Mouse (Mus musculus) lung, embryonic 14.5 days (tissue): Measurements from ENCODE around the gene Atad2b. TPM values are rescaled to one million over a fixed set of nuclear protein-coding genes. Genes with fewer than 3 reads are reported as not detected.
"Not testable (repeated sequence)": the region's sequence is repeated elsewhere in the genome, so short reads cannot be mapped to it uniquely, and the experiment has no call there.

Experiments
- ATAC-seq: fragments of 200-750 bp; cut with Nextera tagmentation; 2 replicates; pipeline ENCODE4 v1.8.0; 2017; ENCODE audit warnings: mild to moderate bottlenecking, moderate TSS enrichment, moderate library complexity; ENCODE audit not compliant: insufficient read depth
- DNase-seq: peaks from one replicate; pipeline ENCODE4 v3.0.0-alpha.2; 2015
- H3K27ac ChIP-seq: fragments of 300-500 bp; sonication (generic); 2 replicates; pipeline ENCODE4 v1.5.1; 2014; ENCODE audit warnings: low read depth, mild to moderate bottlenecking, moderate library complexity
- H3K27me3 ChIP-seq: fragments of 300-500 bp; sonication (generic); 2 replicates; pipeline ENCODE4 v1.6.1; 2014; ENCODE audit warnings: low read length, control low read depth; ENCODE audit not compliant: insufficient read depth
- H3K36me3 ChIP-seq: fragments of 300-500 bp; sonication (generic); 2 replicates; pipeline ENCODE4 v1.6.1; 2014; ENCODE audit warnings: control low read depth; ENCODE audit not compliant: insufficient read depth
- H3K4me1 ChIP-seq: fragments of 300-500 bp; sonication (generic); 2 replicates; pipeline ENCODE4 v1.6.1; 2014; ENCODE audit warnings: antibody characterized with exemption, control low read depth; ENCODE audit not compliant: insufficient read depth
- H3K4me2 ChIP-seq: fragments of 300-500 bp; sonication (generic); 2 replicates; pipeline ENCODE4 v1.6.1; 2014; ENCODE audit warnings: mild to moderate bottlenecking
- H3K4me3 ChIP-seq: fragments of 300-500 bp; sonication (generic); 2 replicates; pipeline ENCODE4 v1.5.1; 2014; ENCODE audit warnings: low read depth, low read length
- H3K9ac ChIP-seq: fragments of 300-500 bp; sonication (generic); 2 replicates; pipeline ENCODE4 v1.6.1; 2014
- H3K9me3 ChIP-seq: fragments of 300-500 bp; sonication (generic); 2 replicates; pipeline ENCODE4 v1.6.1; 2016; ENCODE audit warnings: low read depth, low read length, control low read depth
- CTCF ChIP-seq: IDR thresholded peaks from 2 replicates; pipeline ENCODE4 v1.5.1; 2016; ENCODE audit warnings: antibody characterized with exemption, low read depth
- WGBS: fragments of 180-500 bp; shearing (Covaris S2); extraction: QIAGEN DNeasy Blood & Tissue Kit; methylation state at CpG from one replicate; pipeline ENCODE4 v1.1.7; 2014; 5-methylcytosine and 5-hydroxymethylcytosine counted together
- polyA plus RNA-seq: library from polyadenylated mRNA; unstranded; fragments of >200 nt; fragmentation: Nextera tagmentation; extraction: Ambion mirVana; gene quantifications from 2 replicates; pipeline ENCODE4 v1.2.1, GENCODE M21; 2014

The Atad2b gene
- polyA plus RNA-seq, 1 experiment from 2014 or later: 20.4 TPM

GRCm38 (mm10) chr12:4874161-4874927 lies 42.8 kb upstream of the Atad2b start, which contains the start of gene Mfsd2b:
Gene Mfsd2b, minus strand, starts transcription at chr12:4874359.
- TF ChIP-seq CTCF: no peak
- Histone ChIP-seq H3K9me3 (no peaks in the 10 kb centered on the region), H3K4me2 (peak within 1 kb of the TSS; percentile 64), H3K4me3 (peak within 1 kb of the TSS; percentile 32), H3K9ac (peak within 1 kb of the TSS; percentile 50), H3K27me3 (no peaks in the 10 kb centered on the region), H3K36me3 (no peaks in the 10 kb centered on the region), H3K27ac (peak within 1 kb of the TSS; percentile 38), H3K4me1 (peaks cover 5% of the 10 kb centered on the region)
- 2% methylated on average over 24 of the region's 24 CpGs for WGBS
- peak; percentile 90 for DNase-seq
- peak; percentile 94 for ATAC-seq

- no peak for TF ChIP-seq CTCF
- no peaks in the 10 kb centered on the region for H3K9me3 ChIP-seq
- 80% methylated on average over 8 of the region's 8 CpGs for WGBS
- H3K27me3 ChIP-seq: no peaks in the 10 kb centered on the region
- peaks cover 5% of the 10 kb centered on the region for H3K4me1 ChIP-seq
- no peak overlapping the region for H3K9ac ChIP-seq
- H3K4me3 ChIP-seq: no peak overlapping the region
- H3K4me2 ChIP-seq: no peak overlapping the region
- ATAC-seq: no peak
- H3K36me3 ChIP-seq: 0 out of 2 replicates have a peak, but pooled peaks cover 2% of the 10 kb centered on the region
- no peak overlapping the region for H3K27ac ChIP-seq
- DNase-seq: no peak
Measured at GRCm38 (mm10) chr12:4875623-4876022, 41.5 kb upstream of the Atad2b start.

GRCm38 (mm10) chr12:4878296-4878783 lies 38.8 kb upstream of the Atad2b start:
- Histone ChIP-seq H3K4me1 (peaks cover 5% of the 10 kb centered on the region), H3K27ac (no peak overlapping the region), H3K9me3 (no peaks in the 10 kb centered on the region), H3K4me3 (no peak overlapping the region), H3K36me3 (peaks cover 10% of the 10 kb centered on the region), H3K4me2 (no peak overlapping the region), H3K27me3 (no peaks in the 10 kb centered on the region), H3K9ac (no peak overlapping the region)
- WGBS: 79% methylated on average over 9 of the region's 9 CpGs
- no peak for TF ChIP-seq CTCF
- no peak for ATAC-seq
- no peak for DNase-seq

- ATAC-seq (no peak), DNase-seq (peak; percentile 27)
- TF ChIP-seq CTCF: peak; percentile 16; the same call in 1 of the 2 replicates
- 94% methylated on average over 5 of the region's 5 CpGs for WGBS
- Histone ChIP-seq H3K27me3 (no peaks in the 10 kb centered on the region), H3K4me1 (peaks cover under 1% of the 10 kb centered on the region; the same call in 1 of the 2 replicates), H3K4me2 (no peak overlapping the region), H3K9me3 (no peaks in the 10 kb centered on the region), H3K27ac (no peak overlapping the region), H3K36me3 (peaks cover 14% of the 10 kb centered on the region), H3K9ac (no peak overlapping the region), H3K4me3 (no peak overlapping the region)
Measured at GRCm38 (mm10) chr12:4879048-4879447, 38.1 kb upstream of the Atad2b start.

- Histone ChIP-seq H3K27ac (no peak overlapping the region), H3K9me3 (no peaks in the 10 kb centered on the region), H3K4me1 (no peaks in the 10 kb centered on the region), H3K4me3 (no peak overlapping the region), H3K27me3 (no peaks in the 10 kb centered on the region), H3K36me3 (peaks cover 14% of the 10 kb centered on the region), H3K4me2 (no peak overlapping the region), H3K9ac (no peak overlapping the region)
- 47% methylated on average over 2 of the region's 2 CpGs for WGBS
- no peak for TF ChIP-seq CTCF
- DNase-seq (no peak), ATAC-seq (no peak)
Measured at GRCm38 (mm10) chr12:4882086-4882485, 35.1 kb upstream of the Atad2b start.

- Histone ChIP-seq H3K9me3 (no peaks in the 10 kb centered on the region), H3K27me3 (no peaks in the 10 kb centered on the region), H3K9ac (no peak overlapping the region), H3K27ac (no peak overlapping the region), H3K4me3 (no peak overlapping the region), H3K4me1 (no peaks in the 10 kb centered on the region), H3K4me2 (no peak overlapping the region), H3K36me3 (peaks cover 14% of the 10 kb centered on the region)
- 66% methylated on average over 1 of the region's 1 CpGs for WGBS
- DNase-seq (no peak), ATAC-seq (no peak)
- no peak for TF ChIP-seq CTCF
Measured at GRCm38 (mm10) chr12:4885062-4885461, 32.1 kb upstream of the Atad2b start.

- H3K4me1 ChIP-seq, H3K4me3 ChIP-seq, H3K27me3 ChIP-seq, H3K9ac ChIP-seq, H3K9me3 ChIP-seq, H3K27ac ChIP-seq, H3K4me2 ChIP-seq, ATAC-seq, DNase-seq: not testable (repeated sequence)
- H3K36me3 ChIP-seq: peaks cover 12% of the 10 kb centered on the region
- WGBS: 91% methylated on average over 4 of the region's 4 CpGs
Measured at GRCm38 (mm10) chr12:4886581-4886980, 30.6 kb upstream of the Atad2b start.
